11 mouse cellular contexts compared by ENCODE assay signal in the genomic region with DNA sequence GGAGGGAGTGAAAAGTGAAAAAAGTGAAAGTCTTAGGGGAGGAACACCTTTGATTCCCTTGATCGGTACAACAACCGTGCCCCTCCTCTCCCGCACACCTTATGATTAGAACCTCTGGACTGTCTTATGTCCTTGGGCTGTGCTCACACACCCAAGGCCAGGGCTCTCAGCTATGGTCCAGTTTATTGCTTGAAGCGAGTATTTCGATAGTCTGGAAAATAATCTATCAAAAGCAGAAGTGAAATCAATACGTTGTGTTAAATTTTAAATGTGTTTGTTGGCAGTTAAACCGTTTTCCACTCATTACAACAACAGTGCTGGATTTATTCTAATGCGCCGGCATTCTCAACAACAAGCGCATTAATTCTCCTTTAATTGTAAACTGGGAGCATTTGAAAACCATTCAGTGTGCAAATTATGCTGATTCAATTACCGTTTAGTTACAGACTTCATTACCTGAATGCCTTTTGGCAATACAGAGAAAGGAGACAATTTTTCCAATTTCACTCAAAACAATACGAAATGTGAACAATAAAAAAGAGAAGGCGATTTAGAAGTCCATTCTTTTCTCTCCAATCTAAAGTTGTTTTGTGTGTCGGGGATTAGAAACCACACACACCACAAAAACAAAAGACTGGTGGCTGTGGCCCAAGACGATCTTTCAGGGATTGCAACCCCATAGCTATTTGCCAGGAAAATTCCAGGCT. TPM values are rescaled to one million over a fixed set of nuclear protein-coding genes. Genes with fewer than 3 reads are reported as not detected.
DNase-seq lines count a peak whose midpoint lies in the region; ATAC-seq and TF ChIP-seq lines count a peak whose summit lies in the region.
"Had no signal": no experiment of that assay in that cellular context is flagged by ENCODE, and none has a peak within 500 bp of the region (broad histone marks: within the 10 kb centered on the region; RNA-seq: fewer than 3 reads in every experiment).

No protein-coding gene starts in this region.

- peaks cover 30% of the 10 kb centered on the region for H3K27me3 ChIP-seq in liver, adult 2 months (ENCODE audit: control insufficient read depth, insufficient read depth, low read length)
- H3K27me3 ChIP-seq in liver, embryonic 11.5 days (replicated peaks; ENCODE audit: control insufficient read depth, insufficient read depth, low read length), result peaks cover 96% of the 10 kb centered on the region
- peaks cover 94% of the 10 kb centered on the region for H3K27me3 ChIP-seq in forebrain, embryonic 12.5 days
- peaks cover 97% of the 10 kb centered on the region for H3K27me3 ChIP-seq in limb, embryonic 12.5 days

- H3K79me2 ChIP-seq in liver, adult 2 months (ENCODE audit: control insufficient read depth, insufficient read depth, low read length), result no peaks in the 10 kb centered on the region

- H3K4me2 ChIP-seq in liver, embryonic 11.5 days, result no peak overlapping the region
- peak overlapping the region; percentile 86 for H3K4me2 ChIP-seq in forebrain, embryonic 12.5 days
- 0 out of 2 replicates have a peak overlapping the region, but pooled peaks have one; percentile 63 for H3K4me2 ChIP-seq in limb, embryonic 12.5 days

- no peak overlapping the region for H3K4me3 ChIP-seq in liver, adult 2 months (ENCODE audit: insufficient read depth, low read depth, low read length)
- no peak overlapping the region for H3K4me3 ChIP-seq in liver, embryonic 11.5 days (ENCODE audit: low read depth, low read length)
- peak overlapping the region; percentile 50 for H3K4me3 ChIP-seq in forebrain, embryonic 12.5 days (replicated peaks)
- peak overlapping the region; percentile 36; the same call in 1 of the 2 replicates for H3K4me3 ChIP-seq in limb, embryonic 12.5 days (replicated peaks)
- peak overlapping the region; percentile 75 for H3K4me3 ChIP-seq in olfactory bulb, adult 2 months (ENCODE audit: insufficient read depth, low read depth, low read length)

- H3K27ac ChIP-seq in liver, adult 2 months (replicated peaks; ENCODE audit: insufficient read depth, low read depth, low read length), result no peak overlapping the region
- no peak overlapping the region for H3K27ac ChIP-seq in liver, embryonic 11.5 days (ENCODE audit: low read depth, low read length)
- H3K27ac ChIP-seq in forebrain, embryonic 12.5 days, result no peak overlapping the region
- H3K27ac ChIP-seq in limb, embryonic 12.5 days, result no peak overlapping the region
- H3K27ac ChIP-seq in olfactory bulb, adult 2 months (ENCODE audit: insufficient read depth, low read depth, low read length), result peak overlapping the region; percentile 34; the same call in 1 of the 2 replicates

- no peak for TF ChIP-seq CTCF in liver, adult 2 months (IDR thresholded peaks at IDR 0.05; ENCODE audit: low read depth, low read length)
- TF ChIP-seq CTCF in olfactory bulb, adult 2 months (IDR thresholded peaks at IDR 0.05; ENCODE audit: insufficient read depth, low read depth, low read length), result no peak

- H3K4me1 ChIP-seq in liver, adult 2 months (ENCODE audit: control insufficient read depth, insufficient read depth, low read length), result peaks cover 9% of the 10 kb centered on the region; the same call in 1 of the 2 replicates
- H3K4me1 ChIP-seq in liver, embryonic 11.5 days (replicated peaks; ENCODE audit: control insufficient read depth, insufficient read depth, low read length), result no peaks in the 10 kb centered on the region; the same call in 1 of the 2 replicates
- peaks cover 56% of the 10 kb centered on the region for H3K4me1 ChIP-seq in forebrain, embryonic 12.5 days
- H3K4me1 ChIP-seq in limb, embryonic 12.5 days (replicated peaks), result peaks cover 28% of the 10 kb centered on the region
- peaks cover 17% of the 10 kb centered on the region for H3K4me1 ChIP-seq in olfactory bulb, adult 2 months (ENCODE audit: control insufficient read depth, insufficient read depth, low read length)

- H3K9ac ChIP-seq in liver, adult 2 months (ENCODE audit: low read depth, low read length), result no peak overlapping the region
- H3K9ac ChIP-seq in liver, embryonic 11.5 days (ENCODE audit: low read depth, low read length), result no peak overlapping the region
- no peak overlapping the region for H3K9ac ChIP-seq in forebrain, embryonic 12.5 days
- no peak overlapping the region for H3K9ac ChIP-seq in limb, embryonic 12.5 days (replicated peaks)

- TF ChIP-seq POLR2A in liver, adult 2 months (IDR thresholded peaks at IDR 0.05; ENCODE audit: extremely low read depth, insufficient read depth, low read length), result no peak
- no peak for TF ChIP-seq POLR2A in olfactory bulb, adult 2 months (IDR thresholded peaks at IDR 0.05; ENCODE audit: insufficient read depth, low read depth, low read length)

- no peak for ATAC-seq in liver, embryonic 11.5 days (replicated peaks; ENCODE audit: low FRiP score)
- ATAC-seq in forebrain, embryonic 12.5 days (ENCODE audit: low FRiP score), result no peak
- ATAC-seq in limb, embryonic 12.5 days (ENCODE audit: insufficient number of reproducible peaks, insufficient read depth, low FRiP score, low TSS enrichment, low read depth), result no peak

- no peaks in the 10 kb centered on the region for H3K9me3 ChIP-seq in liver, embryonic 11.5 days (ENCODE audit: control insufficient read depth, low read length)
- H3K9me3 ChIP-seq in forebrain, embryonic 12.5 days, result no peaks in the 10 kb centered on the region
- H3K9me3 ChIP-seq in limb, embryonic 12.5 days, result no peaks in the 10 kb centered on the region

- 24% methylated on average over 15 of the region's 15 CpGs for WGBS in liver, adult 2 months
- WGBS in liver, embryonic 11.5 days, result 25% methylated on average over 15 of the region's 15 CpGs
- WGBS in forebrain, embryonic 12.5 days, result 8% methylated on average over 15 of the region's 15 CpGs
- WGBS in limb, embryonic 12.5 days, result 20% methylated on average over 15 of the region's 15 CpGs
- WGBS in olfactory bulb, adult 2 months, result 27% methylated on average over 15 of the region's 15 CpGs

- peak; percentile 56 for DNase-seq in liver, adult 2 months (ENCODE audit: extremely low read depth, low read depth, low spot score)
- no peak for DNase-seq in liver, embryonic 11.5 days (ENCODE audit: low spot score)
- no peak for DNase-seq in adrenal gland, postnatal 36 days
- no peak for DNase-seq in frontal cortex, postnatal 25 days (ENCODE audit: low spot score in 2 of 2)
- DNase-seq: gastrocnemius, postnatal 36 days; thymus, adult 18-20 months had no signal

- H3K36me3 ChIP-seq in liver, adult 2 months (ENCODE audit: control insufficient read depth, insufficient read depth, low read length), result no peaks in the 10 kb centered on the region
- no peaks in the 10 kb centered on the region for H3K36me3 ChIP-seq in liver, embryonic 11.5 days (ENCODE audit: control insufficient read depth, insufficient read depth, low read length)
- no peaks in the 10 kb centered on the region for H3K36me3 ChIP-seq in forebrain, embryonic 12.5 days (replicated peaks)
- H3K36me3 ChIP-seq in limb, embryonic 12.5 days, result no peaks in the 10 kb centered on the region

RNA-seq across cellular contexts. Expression of a gene that starts 3.8 kb away (rescaled TPM):
- total RNA-seq in liver, adult 2 months (2014; rRNA removed), result 0.07 and 0.09 TPM in 2 replicates
- polyA plus RNA-seq in liver, adult 2 months (2012; rRNA removed), result 0.02 TPM in 1 of 2 replicates, not detected in the other
- 0.22 TPM in 1 of 2 replicates, not detected in the other for polyA plus RNA-seq in liver, embryonic 11.5 days (2014; fragmentation: Nextera tagmentation; extraction: Ambion mirVana)
- polyA plus RNA-seq in forebrain, embryonic 12.5 days (2016; fragmentation: Nextera tagmentation; extraction: Ambion mirVana), result 12.8 TPM in 2 replicates
- 0.16 and 0.35 TPM in 2 replicates for polyA plus RNA-seq in limb, embryonic 12.5 days (2016; fragmentation: Nextera tagmentation; extraction: Ambion mirVana)
- not detected in 2 replicates for polyA plus RNA-seq in olfactory bulb, adult 2 months (2012; ENCODE audit: insufficient read depth, insufficient read length, low replicate concordance, missing spikeins)
- 1 to 10 TPM in 1 of 2 experiments, not detected in 1; 1.3 TPM for total RNA-seq in adrenal gland, postnatal 36 days (2021)
- total RNA-seq: ES-E14; gastrocnemius, postnatal 36 days had no signal
- polyA plus RNA-seq: liver, embryonic 16.5 days had no signal

Comparison
In these comparisons a context has a peak if more than half of its experiments do, and no peak if none do; other contexts are left out.
1. H3K4me3 ChIP-seq: peak in forebrain, embryonic 12.5 days (single experiment), limb, embryonic 12.5 days (single experiment) and olfactory bulb, adult 2 months (single experiment); none in liver, adult 2 months (single experiment) and liver, embryonic 11.5 days (single experiment).
2. RNA of a gene that starts 3.8 kb away (polyA plus RNA-seq): not detected in olfactory bulb, adult 2 months and 12.8 TPM in forebrain, embryonic 12.5 days; 0.16 to 0.35 TPM in limb, embryonic 12.5 days, 0.22 TPM in liver, embryonic 11.5 days and 0.02 TPM in liver, adult 2 months; every median in the first group is over 10 times any median in the second.